Mouse (Mus musculus) testis, adult 2 months (tissue): Measurements from ENCODE around the gene Fbn1. TPM values are rescaled to one million over a fixed set of nuclear protein-coding genes. Genes with fewer than 3 reads are reported as not detected.

Experiments used
- H3K27ac ChIP-seq: fragments of 200-500 bp; 2 replicates; pipeline ENCODE4 v1.5.1; 2012; ENCODE audit warnings: low read depth, low read length; ENCODE audit not compliant: control insufficient read depth, insufficient read depth
- H3K27me3 ChIP-seq: fragments of 200-500 bp; 2 replicates; pipeline ENCODE4 v1.6.1; 2012; ENCODE audit warnings: mild to moderate bottlenecking, low read length, moderate library complexity; ENCODE audit not compliant: control insufficient read depth, insufficient read depth
- H3K36me3 ChIP-seq: fragments of 200-500 bp; 2 replicates; pipeline ENCODE4 v1.6.1; 2012; ENCODE audit warnings: mild to moderate bottlenecking, low read length; ENCODE audit not compliant: control insufficient read depth, insufficient read depth
- H3K4me1 ChIP-seq: fragments of 200-500 bp; 2 replicates; pipeline ENCODE4 v1.6.1; 2012; ENCODE audit warnings: low read length; ENCODE audit not compliant: control insufficient read depth, insufficient read depth
- H3K4me3 ChIP-seq: fragments of 200-500 bp; 2 replicates; pipeline ENCODE4 v1.5.1; 2012; ENCODE audit warnings: low read depth, mild to moderate bottlenecking, low read length, moderate library complexity, mixed read lengths; ENCODE audit not compliant: control insufficient read depth
- CTCF ChIP-seq: fragments of 200-500 bp; IDR thresholded peaks from 2 replicates; pipeline ENCODE4 v1.5.1; 2012; ENCODE audit warnings: low read depth, mild to moderate bottlenecking, inconsistent platforms, low read length, moderate library complexity; ENCODE audit not compliant: control insufficient read depth, insufficient read depth, insufficient replicate concordance
- POLR2A ChIP-seq: fragments of 200-500 bp; IDR thresholded peaks from 2 replicates; pipeline ENCODE4 v1.6.1; 2012; ENCODE audit warnings: low read depth, mild to moderate bottlenecking, inconsistent platforms, low read length, moderate library complexity; ENCODE audit not compliant: control insufficient read depth
- polyA plus RNA-seq: library from polyadenylated mRNA; depleted of rRNA; stranded (reverse); fragments of >200 nt; gene quantifications from 2 replicates; pipeline ENCODE4 v1.2.3, GENCODE M21; 2012

Gene Fbn1
- polyA plus RNA-seq, 1 experiment, result 1.1 TPM

- Histone ChIP-seq H3K4me1 (no peaks in the 10 kb centered on the region), H3K27me3 (no peaks in the 10 kb centered on the region), H3K36me3 (no peaks in the 10 kb centered on the region), H3K27ac (no peak overlapping the region), H3K4me3 (no peak overlapping the region)
- TF ChIP-seq CTCF, result no peak
- no peak for TF ChIP-seq POLR2A
Measured at GRCm38 (mm10) chr2:125389796-125390195, 118.0 kb downstream of the Fbn1 start.

GRCm38 (mm10) chr2:125386221-125386965, 121.4 kb downstream of the Fbn1 start:
- no peak overlapping the region for H3K4me3 ChIP-seq
- TF ChIP-seq CTCF, result no peak
- TF ChIP-seq POLR2A, result no peak
- no peaks in the 10 kb centered on the region for H3K4me1 ChIP-seq
- H3K36me3 ChIP-seq, result no peaks in the 10 kb centered on the region
- no peaks in the 10 kb centered on the region for H3K27me3 ChIP-seq
- H3K27ac ChIP-seq, result no peak overlapping the region

- Histone ChIP-seq H3K27me3 (no peaks in the 10 kb centered on the region), H3K4me3 (no peak overlapping the region), H3K36me3 (no peaks in the 10 kb centered on the region), H3K27ac (no peak overlapping the region), H3K4me1 (no peaks in the 10 kb centered on the region)
- TF ChIP-seq CTCF (no peak), POLR2A (no peak)
Measured at GRCm38 (mm10) chr2:125384941-125385340, 122.9 kb downstream of the Fbn1 start.

GRCm38 (mm10) chr2:125384415-125384814, 123.4 kb downstream of the Fbn1 start:
- no peak overlapping the region for H3K27ac ChIP-seq
- TF ChIP-seq CTCF (no peak), POLR2A (no peak)
- H3K4me1 ChIP-seq, result no peaks in the 10 kb centered on the region
- H3K36me3 ChIP-seq, result no peaks in the 10 kb centered on the region
- no peak overlapping the region for H3K4me3 ChIP-seq
- H3K27me3 ChIP-seq, result no peaks in the 10 kb centered on the region

- no peaks in the 10 kb centered on the region for H3K4me1 ChIP-seq
- H3K36me3 ChIP-seq, result no peaks in the 10 kb centered on the region
- no peak overlapping the region for H3K27ac ChIP-seq
- H3K27me3 ChIP-seq, result no peaks in the 10 kb centered on the region
- TF ChIP-seq POLR2A, result no peak
- H3K4me3 ChIP-seq, result no peak overlapping the region
Measured at GRCm38 (mm10) chr2:125383273-125383641, 124.5 kb downstream of the Fbn1 start.

- no peaks in the 10 kb centered on the region for H3K36me3 ChIP-seq
- no peak overlapping the region for H3K27ac ChIP-seq
- no peak overlapping the region for H3K4me3 ChIP-seq
- no peaks in the 10 kb centered on the region for H3K4me1 ChIP-seq
- no peaks in the 10 kb centered on the region for H3K27me3 ChIP-seq
- TF ChIP-seq POLR2A (no peak), CTCF (no peak)
Measured at GRCm38 (mm10) chr2:125382613-125383272, 125.0 kb downstream of the Fbn1 start.

GRCm38 (mm10) chr2:125380086-125380485, 127.7 kb downstream of the Fbn1 start:
- no peaks in the 10 kb centered on the region for H3K27me3 ChIP-seq
- no peak overlapping the region for H3K27ac ChIP-seq
- TF ChIP-seq CTCF, result no peak
- no peak for TF ChIP-seq POLR2A
- H3K36me3 ChIP-seq, result no peaks in the 10 kb centered on the region
- H3K4me3 ChIP-seq, result no peak overlapping the region
- no peaks in the 10 kb centered on the region for H3K4me1 ChIP-seq
